Mouse (Mus musculus) CD4-positive helper T cell, adult 2 months (primary cell): ENCODE measurements around the gene Ddit4l.
"Not testable (repeated sequence)": the region's sequence is repeated elsewhere in the genome, so short reads cannot be mapped to it uniquely, and the experiment has no call there.

Source experiments
- DNase-seq: peaks from one replicate; pipeline ENCODE4 v3.0.0-alpha.2; 2012; ENCODE audit warnings: low read depth, missing footprints, low spot score

Gene Ddit4l

DNA sequence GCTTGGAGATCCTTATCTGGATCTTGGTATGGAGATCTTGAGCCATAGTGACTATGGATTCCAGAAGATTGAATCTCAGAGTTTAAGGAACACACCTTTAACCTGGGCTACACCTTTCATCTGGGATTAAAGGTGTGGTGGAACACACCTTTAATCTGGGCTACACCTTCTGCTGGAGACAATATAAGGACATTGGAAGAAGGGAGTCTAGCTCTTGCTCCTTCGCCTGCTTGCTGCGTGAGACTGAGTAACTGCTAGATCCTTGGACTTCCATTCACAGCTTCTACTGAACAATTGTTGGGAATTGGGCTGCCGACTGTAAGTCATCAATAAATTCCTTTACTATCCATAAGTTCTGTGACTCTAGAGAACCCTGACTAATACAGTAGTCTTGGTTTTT, at the start of gene Ddit4l:
TSS of gene Ddit4l (plus strand) at position 301 of the 400 bp plus-strand sequence.
- not testable (repeated sequence) for DNase-seq

DNA sequence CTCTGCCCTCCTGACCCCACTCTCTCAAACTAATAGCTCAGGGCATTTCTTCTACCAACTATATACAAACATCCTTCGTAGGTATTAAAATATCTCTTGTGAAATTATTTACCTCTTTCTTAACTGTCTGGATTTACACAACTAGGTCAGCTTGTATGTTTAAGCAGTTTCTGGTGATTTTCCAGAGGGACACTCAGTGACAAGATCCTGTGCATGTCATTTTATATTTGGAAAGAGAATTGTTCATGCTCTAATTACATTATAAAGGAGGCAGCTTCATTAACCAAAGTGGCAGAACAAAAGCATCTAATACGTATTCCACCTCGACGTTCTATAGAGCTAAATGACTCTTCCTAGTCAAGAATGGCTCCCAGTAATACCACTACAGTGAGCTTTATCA, 45.3 kb upstream of the Ddit4l start:
- no peak for DNase-seq

DNA sequence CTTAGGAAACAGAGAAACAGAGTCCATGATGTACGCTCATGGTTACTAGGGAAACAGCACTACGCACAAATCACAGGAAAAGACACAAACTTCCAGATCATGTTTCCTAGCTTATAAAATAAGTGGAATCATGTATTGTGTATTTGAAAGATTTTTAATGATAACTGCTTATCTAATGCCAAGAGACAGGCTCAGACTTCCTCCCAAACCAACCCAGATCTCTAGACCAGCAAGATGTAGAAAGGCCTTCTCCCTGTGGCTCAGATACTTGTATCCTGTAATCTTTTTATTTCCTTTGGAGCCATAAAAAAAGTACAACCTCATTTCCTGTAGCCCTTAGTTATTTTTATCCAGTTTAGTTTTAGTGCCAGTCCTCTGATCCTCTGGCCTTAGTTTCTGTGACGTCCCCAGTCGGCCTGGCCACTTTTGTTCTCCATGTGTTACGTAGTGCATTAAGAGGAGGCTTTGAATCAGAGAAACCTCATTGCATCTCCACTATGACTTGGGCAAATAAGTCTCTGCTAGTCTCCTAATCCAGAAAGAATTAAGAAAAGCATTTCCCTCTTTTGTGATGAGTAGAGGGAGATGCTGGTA, 34.9 kb upstream of the Ddit4l start:
- no peak for DNase-seq

DNA sequence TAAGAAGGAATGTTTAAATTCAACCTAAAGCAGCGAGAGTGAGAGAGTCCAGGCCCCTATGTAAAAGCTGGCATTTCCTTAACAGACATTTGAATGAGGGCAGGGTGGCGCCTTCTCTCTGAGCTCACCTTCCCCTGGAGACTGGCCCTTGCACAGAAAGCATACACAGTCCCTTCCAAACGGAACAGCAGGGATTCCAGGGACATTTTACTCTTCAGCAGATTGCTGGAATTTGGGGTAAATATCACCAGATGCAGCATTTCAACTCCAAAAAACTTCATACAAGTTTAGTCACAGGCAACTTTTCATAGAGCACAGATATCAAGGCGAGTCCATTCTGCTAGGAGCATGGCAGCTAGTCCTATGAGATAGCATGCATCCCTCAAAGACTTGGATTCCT, 31.6 kb upstream of the Ddit4l start:
- no peak for DNase-seq

DNA sequence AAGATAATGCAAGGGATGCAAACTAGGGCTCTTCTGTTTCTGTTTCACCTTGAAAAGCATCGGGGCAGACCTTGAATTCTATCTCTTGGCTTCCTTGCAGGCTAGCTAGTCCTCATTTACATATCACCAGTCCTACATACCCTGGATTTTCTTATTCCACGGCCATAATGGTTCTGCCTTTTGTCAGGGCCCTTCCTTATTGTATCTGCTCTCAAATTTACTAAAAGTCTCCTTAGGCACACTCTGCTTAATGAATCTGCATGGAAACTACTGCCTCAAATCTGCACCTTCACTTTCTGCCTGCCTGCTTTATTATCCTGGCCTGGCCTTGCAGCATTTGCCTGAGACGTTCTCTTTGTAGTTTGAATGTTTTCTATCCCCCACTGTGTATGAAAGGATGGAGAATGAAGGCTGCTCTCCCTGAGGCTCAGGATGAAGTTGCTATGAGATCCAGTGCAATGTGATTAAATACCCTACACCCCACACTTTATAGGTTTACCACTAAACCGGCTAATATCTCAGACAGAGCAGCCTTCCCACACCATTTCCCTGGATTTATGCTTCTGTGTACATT, 27.0 kb upstream of the Ddit4l start:
- no peak for DNase-seq

DNA sequence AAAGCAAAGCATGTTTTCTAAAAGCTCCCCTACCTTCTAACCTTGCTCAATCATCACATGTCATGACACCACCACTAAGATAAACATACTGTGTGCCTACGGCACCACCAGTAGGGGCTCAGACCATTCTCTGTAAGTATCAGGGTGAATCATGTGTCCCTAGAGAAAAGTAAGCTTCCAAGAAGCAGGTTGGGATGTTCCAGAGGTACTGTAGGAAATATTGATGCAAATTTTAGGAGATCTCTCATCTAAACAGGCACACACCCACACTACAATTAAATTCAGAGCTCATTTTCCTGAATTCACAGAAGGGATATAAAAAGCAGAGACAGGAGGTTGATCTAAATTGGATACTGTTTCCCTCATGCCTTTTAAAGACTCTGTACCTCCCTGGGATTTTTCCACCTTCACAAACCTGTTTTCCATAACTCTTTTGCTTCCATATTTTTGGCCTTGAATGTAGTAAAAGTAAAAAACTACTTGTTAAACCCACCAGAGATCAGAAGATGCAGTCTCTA, 12.4 kb upstream of the Ddit4l start:
- DNase-seq, result no peak

DNA sequence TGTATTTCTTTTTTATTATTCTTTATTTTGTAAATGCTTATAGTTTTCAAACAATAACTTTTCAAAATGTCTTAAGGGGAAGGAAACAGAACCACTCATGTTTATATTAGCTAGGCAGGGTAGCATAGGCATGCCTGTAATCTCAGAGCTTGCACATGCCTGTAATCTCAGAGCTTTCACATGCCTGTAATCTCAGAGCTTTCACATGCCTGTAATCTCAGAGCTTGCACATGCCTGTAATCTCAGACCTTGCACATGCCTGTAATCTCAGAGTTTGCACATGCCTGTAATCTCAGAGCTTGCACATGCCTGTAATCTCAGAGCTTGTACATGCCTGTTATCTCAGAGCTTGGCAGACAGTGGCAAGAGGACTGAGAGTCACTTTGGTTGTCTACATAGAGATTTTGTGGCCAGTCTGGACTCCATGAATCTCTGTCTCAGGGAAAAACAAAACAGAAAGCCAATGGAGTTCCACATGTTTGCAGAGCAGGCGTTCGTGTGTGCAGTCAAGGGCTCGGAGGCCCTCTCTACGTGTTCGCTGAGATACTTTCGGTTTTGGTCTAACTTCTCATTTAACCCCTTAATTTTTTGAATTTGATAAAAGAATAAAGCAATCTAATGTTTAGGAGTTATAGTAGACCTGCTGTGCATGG, 10.8 kb upstream of the Ddit4l start:
- peak; percentile 60 for DNase-seq

DNA sequence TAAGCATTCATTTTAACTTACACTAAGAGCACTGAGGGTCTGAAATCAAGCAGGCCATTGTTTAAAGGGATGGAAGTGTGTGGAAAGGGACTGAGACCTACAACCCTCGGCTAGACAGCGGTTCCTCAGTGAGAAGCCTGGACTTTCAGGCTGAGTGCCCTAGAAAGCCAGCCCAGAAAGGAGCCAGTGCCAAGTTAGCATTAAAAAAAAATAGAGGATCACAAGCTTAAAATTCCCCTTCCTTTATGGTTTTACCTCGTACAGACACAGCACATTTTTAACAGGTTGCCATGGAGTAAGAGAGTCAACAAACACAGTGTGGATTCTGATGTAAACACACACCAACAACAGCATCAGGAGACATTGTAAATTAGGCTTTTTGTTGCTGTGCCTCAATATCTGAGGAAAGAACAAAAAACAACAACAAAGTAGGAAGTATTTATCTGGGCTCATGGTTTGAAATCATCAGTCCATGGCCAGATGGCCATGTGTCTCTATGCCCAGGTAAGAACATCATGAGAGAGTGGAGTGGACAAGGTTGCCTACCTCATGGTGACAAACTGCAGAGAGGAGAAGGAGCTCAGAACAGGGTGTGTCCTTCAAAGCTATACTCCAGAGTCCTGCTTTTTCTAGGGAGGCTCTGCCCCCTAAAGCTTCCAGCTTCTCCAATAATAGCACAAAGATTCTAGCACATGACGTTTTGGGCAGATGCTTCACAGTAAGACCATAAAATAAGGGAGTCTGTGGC, 10.1 kb upstream of the Ddit4l start:
- peak; percentile 57 for DNase-seq

DNA sequence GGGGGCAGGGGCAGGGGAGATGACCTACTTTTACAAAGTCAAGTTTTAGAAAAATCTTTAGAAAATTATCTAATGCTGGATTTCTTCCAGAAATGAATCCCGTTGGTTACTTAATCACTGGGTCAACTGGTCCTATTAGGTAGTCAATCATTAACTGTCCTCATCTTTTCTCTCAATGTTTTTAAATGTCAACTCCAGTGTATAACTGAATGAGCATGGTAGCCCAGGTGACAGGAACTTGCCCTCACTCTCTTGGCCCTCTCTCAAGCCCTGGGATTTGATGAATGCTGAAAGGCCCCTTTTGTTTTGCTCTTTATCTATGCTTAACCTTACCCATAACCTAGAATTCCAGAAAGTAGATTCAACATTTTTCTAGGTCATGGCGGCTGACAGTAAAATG, 9.4 kb upstream of the Ddit4l start:
- DNase-seq, result no peak

DNA sequence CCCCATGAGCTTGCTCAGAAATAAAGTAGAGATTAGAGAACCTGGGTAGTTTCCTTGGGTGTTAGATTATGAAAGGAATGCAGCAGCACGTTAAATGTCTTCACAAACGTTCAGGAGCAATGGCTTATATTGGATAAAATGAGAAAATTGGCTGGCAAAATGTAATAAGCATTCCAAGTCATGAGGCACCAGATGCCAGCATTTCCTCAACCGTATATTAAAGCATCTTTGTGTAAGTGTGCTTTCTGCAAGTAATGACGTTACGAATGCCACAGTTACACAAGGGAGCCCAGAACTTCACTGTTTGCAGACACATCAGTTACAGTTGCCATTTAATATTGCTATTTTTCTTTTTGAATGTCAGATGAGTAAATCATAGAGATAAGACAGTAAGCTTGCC, 872 bp upstream of the Ddit4l start:
- DNase-seq, result no peak

DNA sequence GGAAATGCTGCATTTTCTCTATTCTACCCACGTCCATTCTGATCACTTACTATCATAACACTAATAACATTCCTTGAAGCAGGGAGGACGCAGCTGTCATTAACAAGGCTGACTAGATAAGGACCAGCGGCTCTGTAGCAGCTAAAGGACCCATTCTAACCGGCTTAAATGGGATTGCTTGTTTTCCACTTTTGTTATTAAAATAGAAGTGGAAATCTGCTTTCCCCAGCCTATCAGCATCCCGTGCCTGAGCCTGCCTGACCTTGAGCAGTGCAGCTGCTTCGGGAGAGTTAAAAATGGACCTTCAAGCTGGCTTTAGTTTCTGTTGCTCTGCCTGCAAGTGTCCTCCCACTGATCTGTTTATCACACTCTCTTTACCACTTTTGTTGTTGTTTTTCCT, 679 bp downstream of the Ddit4l start:
- DNase-seq, result no peak

DNA sequence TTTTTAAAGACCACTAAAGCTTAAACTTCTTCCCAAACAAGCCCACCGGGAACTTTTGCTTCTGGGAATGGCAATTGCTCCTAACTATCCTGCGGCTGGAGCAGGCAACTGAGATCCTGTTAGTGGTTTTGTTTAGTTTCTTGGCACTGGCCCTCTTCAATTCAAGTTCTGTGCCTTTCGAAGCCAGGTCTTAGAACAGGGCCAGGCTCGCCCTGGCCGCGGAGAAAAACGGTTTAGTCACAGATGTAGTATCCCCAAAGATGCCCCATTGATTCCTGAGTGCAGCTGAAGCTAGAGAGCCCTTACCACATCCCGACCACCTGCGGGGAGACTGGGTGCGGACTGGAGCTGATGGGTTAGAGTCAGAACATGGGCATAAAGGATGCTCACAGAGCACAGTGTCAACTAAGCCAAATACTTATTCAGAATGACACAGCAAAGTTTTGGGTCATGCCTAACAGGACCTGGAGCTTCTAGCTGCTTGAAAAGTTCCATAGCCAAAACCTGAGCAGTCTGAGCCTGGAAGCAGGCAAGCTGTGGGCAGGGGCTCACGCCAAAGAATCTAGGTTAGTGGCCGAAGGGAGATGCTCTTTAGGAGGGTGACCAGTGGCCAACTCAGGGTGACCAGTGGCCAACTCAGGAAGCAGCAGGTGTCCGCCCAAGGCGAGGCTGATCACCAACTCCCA, 1.6 kb downstream of the Ddit4l start:
- DNase-seq, result no peak

DNA sequence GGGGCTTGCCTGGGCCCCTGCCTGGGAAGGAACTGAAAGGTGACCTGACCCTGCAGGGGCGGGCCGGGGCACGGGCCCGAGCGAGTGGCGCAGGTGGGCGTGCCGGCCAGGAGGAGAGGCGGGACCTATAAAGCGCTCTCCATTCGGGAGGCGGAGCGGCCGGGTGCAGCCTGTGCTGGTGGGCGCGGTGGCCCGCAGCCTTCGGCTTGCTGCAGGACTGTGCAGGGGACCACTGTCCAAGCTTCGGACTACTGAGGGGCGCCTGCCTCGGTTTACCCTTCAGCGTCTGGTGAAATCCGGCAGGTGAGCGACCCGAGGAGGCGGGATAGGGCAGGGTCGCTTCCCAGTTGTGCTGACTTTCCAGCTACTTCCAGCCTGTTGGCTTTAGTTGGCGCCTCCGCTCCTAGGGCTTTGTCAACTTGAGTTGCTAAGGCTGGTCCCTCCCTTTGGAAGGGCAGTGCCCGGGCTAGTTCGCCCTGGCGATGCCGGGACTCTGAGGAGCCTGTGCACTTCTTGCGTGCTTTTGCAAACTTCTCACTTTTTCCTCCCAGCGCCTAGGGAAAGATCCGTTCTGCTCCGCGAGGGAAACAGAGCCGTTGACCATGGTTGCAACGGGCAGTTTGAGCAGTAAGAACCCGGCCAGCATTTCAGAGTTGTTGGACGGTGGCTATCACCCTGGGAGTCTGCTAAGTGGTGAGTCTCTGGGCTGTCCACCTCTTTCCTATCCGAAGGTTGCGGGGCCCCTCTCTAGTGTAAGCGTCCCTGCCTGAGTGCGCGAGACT, 2.4 kb downstream of the Ddit4l start:
- no peak for DNase-seq

DNA sequence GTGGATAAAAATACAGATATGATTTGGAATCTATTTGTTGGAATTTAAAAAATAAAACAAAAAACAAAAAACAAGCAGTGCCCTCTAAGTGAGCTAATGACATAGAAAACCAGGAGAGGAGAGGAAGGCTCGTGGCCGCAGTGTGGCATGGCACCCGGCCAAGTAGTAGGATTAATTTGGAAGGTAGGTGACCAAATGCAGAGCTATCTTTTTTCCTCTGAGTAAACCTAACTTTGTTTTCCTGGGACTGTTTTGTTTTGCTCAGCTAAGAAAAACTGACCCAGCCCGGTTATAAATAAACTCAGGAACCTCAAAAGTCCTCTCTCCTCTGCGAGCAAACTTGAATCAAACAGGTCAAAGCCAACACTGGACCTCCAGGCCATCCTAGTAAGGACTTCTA, 3.6 kb downstream of the Ddit4l start:
- no peak for DNase-seq

DNA sequence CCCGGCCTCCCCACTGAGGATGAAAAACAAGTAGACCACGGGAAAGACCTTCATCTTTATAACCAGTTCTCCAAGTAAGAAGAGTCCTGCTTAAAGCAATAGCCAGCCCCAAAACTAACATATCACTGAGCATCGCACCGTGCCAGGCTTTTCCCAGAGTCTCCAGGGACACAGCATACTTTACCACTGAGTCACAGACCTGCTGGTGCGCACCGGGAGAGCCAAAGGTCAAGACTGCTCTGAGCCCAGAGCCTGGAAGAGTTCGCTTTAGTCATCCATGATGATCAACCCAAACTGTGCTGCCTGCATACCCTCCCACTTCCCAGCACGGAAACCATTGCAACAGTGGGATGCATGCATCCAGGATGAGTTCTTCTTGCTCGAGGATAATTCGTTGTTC, 12.3 kb downstream of the Ddit4l start:
- DNase-seq, result no peak

DNA sequence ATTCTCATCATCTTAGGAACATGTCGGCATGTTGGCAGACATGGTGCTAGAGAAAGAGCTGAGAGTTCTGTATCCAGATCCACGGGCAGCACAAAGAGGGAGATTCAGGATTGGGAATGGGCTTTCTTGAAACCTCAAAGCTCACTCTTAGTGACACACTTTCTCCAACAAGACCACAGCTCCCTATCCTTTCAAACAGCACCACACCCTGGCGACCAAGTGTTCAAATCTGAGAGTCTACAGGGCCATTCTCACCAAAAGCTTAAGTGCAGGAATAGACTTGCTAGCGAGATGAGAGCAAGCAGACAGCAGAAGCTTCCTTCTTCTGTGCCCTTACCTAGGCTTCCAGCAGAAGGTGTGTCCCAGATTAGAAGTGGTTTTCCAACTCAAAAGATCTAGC, 15.2 kb downstream of the Ddit4l start:
- no peak for DNase-seq

DNA sequence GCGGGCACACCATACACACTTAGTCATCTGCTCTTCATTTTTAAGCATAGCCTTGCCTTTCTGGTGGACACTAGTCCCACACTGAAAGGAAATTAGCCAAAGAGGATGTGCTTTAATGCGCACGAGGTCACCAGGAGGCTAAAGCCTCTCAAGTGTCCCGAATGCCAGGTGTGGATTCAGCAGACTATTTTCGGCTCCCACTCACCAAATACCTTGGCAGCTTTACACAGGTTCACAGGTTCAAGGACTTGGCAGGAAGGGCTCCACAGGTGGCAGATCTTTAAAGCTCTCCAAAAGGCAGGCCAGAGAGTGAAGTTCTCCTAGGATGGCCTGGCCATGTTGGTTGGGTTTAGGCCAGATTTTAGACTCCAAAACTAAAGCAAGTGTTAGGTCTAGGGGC, 19.8 kb downstream of the Ddit4l start:
- DNase-seq, result no peak

DNA sequence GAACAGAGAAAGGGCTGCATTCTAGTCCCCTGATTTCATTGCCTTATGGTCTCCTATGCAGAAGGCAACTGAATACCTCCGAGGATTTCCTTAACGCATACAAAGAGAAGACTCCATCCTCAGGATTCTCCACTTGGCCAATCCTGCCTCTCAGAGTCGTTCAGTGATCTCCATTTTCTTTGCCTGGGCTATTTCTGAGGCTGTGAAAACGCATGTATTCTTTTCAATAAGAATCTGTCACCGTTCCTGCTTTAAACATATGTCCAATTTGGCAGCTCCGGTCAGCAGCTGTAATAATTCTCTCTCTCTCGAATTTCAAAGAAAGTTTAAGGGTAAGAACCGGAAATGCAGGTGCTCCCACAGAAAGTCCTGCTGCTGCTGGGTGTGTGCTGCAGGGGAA, 20.7 kb downstream of the Ddit4l start:
- DNase-seq, result no peak

DNA sequence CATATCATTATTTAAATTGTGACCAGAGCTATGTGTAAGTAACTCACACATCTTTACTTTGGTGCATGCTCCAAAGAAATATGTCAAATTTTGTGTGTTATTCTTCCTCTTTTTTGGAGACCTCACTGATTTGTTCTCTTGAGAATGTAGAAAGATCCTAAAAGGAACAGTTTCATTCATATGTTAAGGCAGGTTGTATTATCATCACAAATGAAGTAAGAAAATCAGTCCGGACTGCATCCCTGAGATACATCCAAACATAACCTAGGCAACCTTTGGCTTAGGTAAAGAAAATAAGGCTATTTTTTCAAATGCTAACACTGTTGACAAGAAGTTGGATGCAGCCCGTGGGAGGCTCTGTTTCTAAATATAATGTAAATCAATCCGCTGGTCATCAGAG, 21.2 kb downstream of the Ddit4l start:
- no peak for DNase-seq

DNA sequence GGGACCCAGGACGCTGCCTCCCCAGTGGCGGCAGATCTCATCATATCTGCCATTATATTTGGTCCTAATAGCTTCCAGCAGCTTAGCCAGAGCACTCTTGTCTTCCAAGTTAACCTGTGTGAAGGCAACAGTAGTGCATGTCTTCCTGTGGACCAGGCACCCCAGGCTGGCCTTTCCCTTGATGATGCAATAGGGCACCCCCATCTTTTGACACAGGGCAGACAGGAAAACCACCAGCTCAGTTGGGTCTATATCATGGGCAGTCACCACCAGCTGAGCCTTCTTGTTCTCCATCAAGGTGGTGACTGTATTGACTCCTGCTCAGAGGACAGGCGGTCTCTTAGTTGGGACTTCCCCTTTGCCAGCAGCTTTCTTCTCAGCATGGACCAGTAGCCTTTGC, 22.7 kb downstream of the Ddit4l start:
- DNase-seq, result no peak

DNA sequence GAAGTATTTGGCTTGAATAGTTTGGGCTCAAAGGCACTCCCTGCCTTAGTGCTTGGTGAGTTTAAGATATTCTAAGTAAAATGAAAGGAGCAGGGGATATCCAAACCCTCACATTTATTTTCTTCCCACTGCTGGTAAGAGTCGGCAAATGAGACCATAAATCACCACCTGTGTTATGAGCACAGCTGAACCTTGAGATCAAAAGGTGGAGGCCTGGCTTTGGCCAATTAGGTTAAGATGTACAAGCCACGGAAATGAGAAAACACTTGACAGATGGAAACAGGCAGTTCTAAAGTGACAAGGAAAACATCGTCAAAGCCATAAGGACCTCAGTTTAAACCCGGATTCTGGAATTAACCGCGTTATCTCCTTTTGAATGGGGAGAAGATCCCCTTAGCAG, 23.5 kb downstream of the Ddit4l start:
- DNase-seq, result no peak
